Mouse (Mus musculus) embryonic facial prominence, embryonic 12.5 days (tissue): ENCODE measurements around the gene Clec10a. TPM values are rescaled to one million over a fixed set of nuclear protein-coding genes. Genes with fewer than 3 reads are reported as not detected.
"Not testable (repeated sequence)": the region's sequence is repeated elsewhere in the genome, so short reads cannot be mapped to it uniquely, and the experiment has no call there.

ENCODE experiments used
- ATAC-seq: fragments of 200-750 bp; cut with Nextera tagmentation; 2 replicates; pipeline ENCODE4 v1.8.0; 2017; ENCODE audit not compliant: insufficient number of reproducible peaks, insufficient read depth, low FRiP score, low TSS enrichment
- H3K27ac ChIP-seq: fragments of 300-500 bp; sonication (generic); 2 replicates; pipeline ENCODE4 v1.5.1; 2016; ENCODE audit warnings: mild to moderate bottlenecking
- H3K27me3 ChIP-seq: fragments of 300-500 bp; sonication (generic); 2 replicates; pipeline ENCODE4 v1.6.1; 2016; ENCODE audit warnings: mild to moderate bottlenecking, moderate library complexity
- H3K36me3 ChIP-seq: fragments of 300-500 bp; sonication (generic); 2 replicates; pipeline ENCODE4 v1.6.1; 2016; ENCODE audit warnings: mild to moderate bottlenecking
- H3K4me1 ChIP-seq: fragments of 300-500 bp; sonication (generic); 2 replicates; pipeline ENCODE4 v1.6.1; 2016
- H3K4me2 ChIP-seq: fragments of 300-500 bp; sonication (generic); replicated peaks from 2 replicates; pipeline ENCODE4 v1.6.1; 2016; ENCODE audit warnings: mild to moderate bottlenecking, moderate library complexity
- H3K4me3 ChIP-seq: fragments of 300-500 bp; sonication (generic); 2 replicates; pipeline ENCODE4 v1.5.1; 2016; ENCODE audit warnings: mild to moderate bottlenecking
- H3K9ac ChIP-seq: fragments of 300-500 bp; sonication (generic); 2 replicates; pipeline ENCODE4 v1.6.1; 2016; ENCODE audit warnings: mild to moderate bottlenecking, moderate library complexity
- H3K9me3 ChIP-seq: fragments of 300-500 bp; sonication (generic); 2 replicates; pipeline ENCODE4 v1.6.1; 2016; ENCODE audit warnings: mild to moderate bottlenecking, moderate library complexity
- WGBS: fragments of 180-500 bp; shearing (Covaris S2); methylation state at CpG from one replicate; pipeline ENCODE4 v1.1.7; 2016; 5-methylcytosine and 5-hydroxymethylcytosine counted together
- polyA plus RNA-seq: library from polyadenylated mRNA; unstranded; fragments of >200 nt; fragmentation: Nextera tagmentation; extraction: Ambion mirVana; gene quantifications from 2 replicates; pipeline ENCODE4 v1.2.1, GENCODE M21; 2016

Gene Clec10a
- polyA plus RNA-seq, 1 experiment from 2014 or later = 0.29 TPM

DNA sequence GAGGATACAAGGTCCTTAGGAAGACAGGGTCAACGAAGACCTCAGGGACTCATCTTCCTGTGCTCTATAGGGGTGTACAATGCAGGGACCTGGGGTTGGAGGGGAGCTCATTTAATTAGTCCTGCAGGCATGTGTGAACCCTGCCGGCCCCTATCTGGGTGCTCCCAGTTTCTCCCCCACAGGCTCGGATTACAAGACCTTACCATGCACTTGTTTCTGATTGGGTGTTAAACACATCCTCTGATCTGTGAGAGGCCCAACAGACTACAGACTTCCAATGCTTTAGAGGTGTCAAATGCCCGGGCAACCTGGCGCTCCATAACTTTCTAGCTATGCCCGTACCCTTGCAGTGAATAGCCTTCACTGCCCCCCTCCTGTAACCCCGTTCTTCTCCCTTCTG is 12.1 kb downstream of the Clec10a start:
- H3K4me1 ChIP-seq = peaks cover 5% of the 10 kb centered on the region; the same call in 1 of the 2 replicates
- 46% methylated on average over 7 of the region's 7 CpGs for WGBS
- H3K27me3 ChIP-seq = no peaks in the 10 kb centered on the region
- no peak overlapping the region for H3K4me3 ChIP-seq
- no peaks in the 10 kb centered on the region for H3K36me3 ChIP-seq
- no peak overlapping the region for H3K4me2 ChIP-seq
- no peak for ATAC-seq
- no peak overlapping the region for H3K9ac ChIP-seq
- no peaks in the 10 kb centered on the region for H3K9me3 ChIP-seq
- H3K27ac ChIP-seq = no peak overlapping the region

- ATAC-seq, H3K9me3 ChIP-seq, H3K36me3 ChIP-seq, H3K27me3 ChIP-seq, H3K27ac ChIP-seq, H3K4me2 ChIP-seq, H3K4me3 ChIP-seq, H3K9ac ChIP-seq, H3K4me1 ChIP-seq: not testable (repeated sequence)
- WGBS = 88% methylated on average over 7 of the region's 7 CpGs
Observed at GRCm38 (mm10) chr11:70169471-70169870, 13.5 kb downstream of the Clec10a start.

DNA sequence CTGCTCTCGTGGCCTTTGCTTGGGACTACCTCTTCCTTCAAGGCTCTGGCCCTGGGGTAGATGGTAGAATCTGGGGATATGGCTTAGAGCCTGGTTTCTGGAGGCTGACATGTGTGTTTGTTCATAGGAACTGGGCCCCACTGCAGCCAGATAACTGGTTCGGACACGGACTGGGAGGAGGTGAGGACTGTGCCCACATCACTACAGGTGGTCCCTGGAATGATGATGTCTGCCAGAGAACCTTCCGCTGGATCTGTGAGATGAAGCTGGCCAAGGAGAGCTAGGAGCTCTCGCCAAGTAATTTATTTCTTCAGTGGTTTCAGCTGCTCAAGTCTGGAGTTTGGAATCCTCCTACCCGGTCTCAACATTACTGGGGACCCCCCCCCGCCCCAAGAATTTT is 14.3 kb downstream of the Clec10a start:
- Histone ChIP-seq H3K36me3 (no peaks in the 10 kb centered on the region), H3K4me1 (peaks cover 5% of the 10 kb centered on the region; the same call in 1 of the 2 replicates), H3K4me3 (no peak overlapping the region), H3K9ac (no peak overlapping the region), H3K4me2 (no peak overlapping the region), H3K27ac (no peak overlapping the region), H3K27me3 (no peaks in the 10 kb centered on the region), H3K9me3 (no peaks in the 10 kb centered on the region)
- 72% methylated on average over 7 of the region's 7 CpGs for WGBS
- no peak for ATAC-seq

DNA sequence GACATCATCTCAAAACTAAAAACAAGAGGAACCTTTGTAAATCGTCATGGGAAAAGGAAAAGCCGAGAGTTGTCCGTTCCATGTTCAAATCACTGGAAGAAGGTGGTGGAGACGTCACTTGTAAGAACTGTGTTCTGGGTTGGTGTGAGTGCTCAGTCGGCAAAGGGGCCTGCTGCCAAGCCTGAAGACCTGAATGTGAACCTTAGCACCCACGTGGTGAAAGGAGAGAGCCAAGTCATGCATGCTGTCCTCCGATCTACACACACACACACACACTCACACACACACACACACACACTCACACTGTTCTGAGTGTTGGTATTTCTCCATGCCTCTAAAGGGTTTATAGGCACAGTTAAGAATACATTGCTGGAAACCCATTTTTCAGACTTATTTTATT is 15.2 kb downstream of the Clec10a start:
- Histone ChIP-seq H3K4me1 (peaks cover 5% of the 10 kb centered on the region; the same call in 1 of the 2 replicates), H3K27ac (no peak overlapping the region), H3K9me3 (no peaks in the 10 kb centered on the region), H3K4me3 (no peak overlapping the region), H3K27me3 (no peaks in the 10 kb centered on the region), H3K4me2 (no peak overlapping the region), H3K9ac (no peak overlapping the region), H3K36me3 (no peaks in the 10 kb centered on the region)
- ATAC-seq = no peak
- 82% methylated on average over 7 of the region's 7 CpGs for WGBS

DNA sequence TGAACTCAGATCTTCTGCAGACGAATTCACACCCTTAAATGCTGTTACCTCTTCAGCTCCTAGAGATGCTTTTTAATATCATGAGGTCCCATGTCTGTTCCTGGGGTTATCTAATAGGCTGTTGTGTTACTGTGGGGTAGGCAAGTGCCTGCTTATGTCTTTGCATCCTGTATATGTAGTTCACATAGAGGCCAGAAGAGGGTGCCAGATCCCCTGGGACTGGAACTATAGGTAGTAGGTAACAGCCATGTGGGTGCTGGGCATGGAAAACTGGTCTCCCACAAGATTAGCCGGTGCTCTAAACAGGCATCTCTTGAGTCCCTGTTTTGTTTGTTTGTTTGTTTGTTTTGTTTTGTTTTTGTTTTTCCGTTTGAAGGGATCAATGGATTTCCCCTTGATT is 15.8 kb downstream of the Clec10a start:
- Histone ChIP-seq H3K36me3 (no peaks in the 10 kb centered on the region), H3K27me3 (no peaks in the 10 kb centered on the region), H3K9ac (no peak overlapping the region), H3K4me2 (no peak overlapping the region), H3K4me3 (no peak overlapping the region), H3K4me1 (peaks cover 5% of the 10 kb centered on the region; the same call in 1 of the 2 replicates), H3K27ac (no peak overlapping the region), H3K9me3 (no peaks in the 10 kb centered on the region)
- no peak for ATAC-seq
- 55% methylated on average over 3 of the region's 3 CpGs for WGBS

DNA sequence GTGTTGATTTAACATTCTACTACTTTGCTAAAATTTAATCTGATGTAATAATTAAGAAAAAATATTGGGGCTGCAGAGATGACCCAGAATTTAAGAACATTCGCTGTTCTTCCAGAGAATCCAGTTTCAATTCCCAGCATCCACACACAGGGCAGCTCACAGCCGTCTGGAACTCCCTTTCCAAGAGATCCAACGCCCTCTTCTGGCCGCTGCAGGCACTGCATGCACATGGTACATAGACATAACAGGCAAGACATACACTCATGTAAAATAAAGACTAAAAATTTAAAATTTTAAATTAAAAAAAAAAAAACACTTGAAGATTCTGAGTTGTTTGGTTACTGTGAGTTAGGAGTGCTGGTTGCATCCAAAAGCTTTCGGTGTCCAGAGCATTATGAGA is 16.3 kb downstream of the Clec10a start:
- Histone ChIP-seq H3K9ac (no peak overlapping the region), H3K27ac (no peak overlapping the region), H3K4me3 (no peak overlapping the region), H3K9me3 (no peaks in the 10 kb centered on the region), H3K36me3 (no peaks in the 10 kb centered on the region), H3K4me2 (no peak overlapping the region), H3K27me3 (no peaks in the 10 kb centered on the region), H3K4me1 (peaks cover 5% of the 10 kb centered on the region; the same call in 1 of the 2 replicates)
- WGBS = 59% methylated on average over 5 of the region's 5 CpGs
- no peak for ATAC-seq

DNA sequence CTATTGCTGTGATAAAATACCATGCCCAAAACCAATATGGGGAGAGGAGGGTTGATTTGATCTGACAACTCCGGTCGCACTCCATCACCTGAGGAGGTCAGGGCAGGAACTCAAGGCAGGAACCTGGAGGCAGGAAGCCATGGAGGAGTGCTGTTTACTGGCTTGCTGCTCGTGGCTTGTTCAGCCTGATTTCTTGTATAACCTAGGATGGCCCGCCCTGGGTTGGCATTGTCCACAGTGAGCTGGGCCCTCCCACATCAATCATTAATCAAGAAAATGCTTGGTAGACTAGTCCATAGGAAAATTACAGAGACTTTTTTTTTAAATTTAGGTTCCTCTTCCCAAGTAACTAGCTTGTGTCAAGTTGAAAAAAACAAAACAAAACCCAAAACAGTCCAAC is 18.5 kb downstream of the Clec10a start:
- Histone ChIP-seq H3K27ac (no peak overlapping the region), H3K9me3 (no peaks in the 10 kb centered on the region), H3K4me1 (peaks cover 3% of the 10 kb centered on the region; the same call in 1 of the 2 replicates), H3K4me2 (no peak overlapping the region), H3K9ac (no peak overlapping the region), H3K4me3 (no peak overlapping the region), H3K27me3 (no peaks in the 10 kb centered on the region), H3K36me3 (no peaks in the 10 kb centered on the region)
- WGBS = 91% methylated on average over 4 of the region's 4 CpGs
- no peak for ATAC-seq

DNA sequence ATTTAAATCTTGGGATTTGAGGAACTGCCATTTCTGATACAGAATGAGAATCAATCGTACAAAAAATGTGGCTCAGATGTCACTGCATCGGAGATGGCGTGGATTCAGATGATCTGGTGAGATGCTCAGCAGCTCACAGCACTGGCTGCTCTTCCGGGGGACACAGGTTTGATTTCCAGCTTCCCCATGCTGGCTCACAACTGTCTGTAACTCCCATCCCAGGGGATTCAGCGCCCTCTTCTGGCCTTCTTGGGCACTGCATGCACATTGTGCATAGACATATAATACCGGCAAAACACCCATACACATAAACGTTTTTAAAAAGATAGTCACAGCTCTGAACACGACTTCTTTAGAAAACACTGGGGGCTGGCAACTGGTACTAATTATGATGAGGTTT is 21.6 kb downstream of the Clec10a start:
- Histone ChIP-seq H3K4me3 (no peak overlapping the region), H3K4me2 (no peak overlapping the region), H3K27me3 (no peaks in the 10 kb centered on the region), H3K27ac (no peak overlapping the region), H3K9ac (no peak overlapping the region), H3K9me3 (no peaks in the 10 kb centered on the region), H3K36me3 (no peaks in the 10 kb centered on the region), H3K4me1 (peaks cover 3% of the 10 kb centered on the region; the same call in 1 of the 2 replicates)
- WGBS = 73% methylated on average over 8 of the region's 8 CpGs
- ATAC-seq = no peak

DNA sequence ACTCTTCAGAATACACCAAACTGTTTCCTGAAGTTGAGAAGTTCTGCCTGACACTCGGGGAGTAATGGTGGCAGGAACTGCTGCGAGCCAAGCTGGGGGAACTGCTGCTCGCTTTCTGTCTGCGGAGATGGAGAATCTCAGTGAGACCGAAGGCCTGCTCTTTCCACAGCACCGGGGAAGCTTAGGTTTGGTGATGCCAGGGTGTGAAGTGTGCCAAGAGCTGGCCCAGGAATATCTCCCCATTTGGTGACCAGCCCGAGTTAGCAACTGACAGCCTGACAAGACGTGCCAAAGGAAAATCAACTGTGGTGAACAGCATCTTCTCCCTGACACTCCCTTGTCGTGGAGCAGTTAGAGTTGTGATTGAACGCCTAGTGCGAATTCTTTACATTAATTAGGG is 22.3 kb downstream of the Clec10a start:
- WGBS = 86% methylated on average over 11 of the region's 11 CpGs
- H3K4me2 ChIP-seq = no peak overlapping the region
- H3K27me3 ChIP-seq = no peaks in the 10 kb centered on the region
- peaks cover 3% of the 10 kb centered on the region; the same call in 1 of the 2 replicates for H3K4me1 ChIP-seq
- H3K36me3 ChIP-seq = no peaks in the 10 kb centered on the region
- ATAC-seq = no peak
- no peak overlapping the region for H3K9ac ChIP-seq
- H3K4me3 ChIP-seq = no peak overlapping the region
- H3K9me3 ChIP-seq = no peaks in the 10 kb centered on the region
- no peak overlapping the region for H3K27ac ChIP-seq

- H3K9ac ChIP-seq = no peak overlapping the region
- H3K4me1 ChIP-seq = peaks cover 3% of the 10 kb centered on the region; the same call in 1 of the 2 replicates
- H3K4me3 ChIP-seq = no peak overlapping the region
- H3K27ac ChIP-seq = no peak overlapping the region
- ATAC-seq = no peak
- no peaks in the 10 kb centered on the region for H3K36me3 ChIP-seq
- H3K27me3 ChIP-seq = no peaks in the 10 kb centered on the region
- no peaks in the 10 kb centered on the region for H3K9me3 ChIP-seq
- no peak overlapping the region for H3K4me2 ChIP-seq
- 81% methylated on average over 11 of the region's 11 CpGs for whole genome bisulfite sequencing
Observed at GRCm38 (mm10) chr11:70178756-70179155, 22.8 kb downstream of the Clec10a start.

- H3K9me3 ChIP-seq = no peaks in the 10 kb centered on the region
- H3K9ac ChIP-seq = no peak overlapping the region
- no peaks in the 10 kb centered on the region for H3K27me3 ChIP-seq
- peaks cover 3% of the 10 kb centered on the region; the same call in 1 of the 2 replicates for H3K4me1 ChIP-seq
- no peak for ATAC-seq
- H3K36me3 ChIP-seq = no peaks in the 10 kb centered on the region
- no peak overlapping the region for H3K27ac ChIP-seq
- 30% methylated on average over 14 of the region's 14 CpGs for WGBS
- no peak overlapping the region for H3K4me3 ChIP-seq
- H3K4me2 ChIP-seq = no peak overlapping the region
Observed at GRCm38 (mm10) chr11:70179401-70179800, 23.4 kb downstream of the Clec10a start.

- H3K4me1 ChIP-seq = peaks cover 3% of the 10 kb centered on the region; the same call in 1 of the 2 replicates
- no peaks in the 10 kb centered on the region for H3K27me3 ChIP-seq
- H3K4me2 ChIP-seq = no peak overlapping the region
Observed at GRCm38 (mm10) chr11:70180496-70180895, 24.5 kb downstream of the Clec10a start.

DNA sequence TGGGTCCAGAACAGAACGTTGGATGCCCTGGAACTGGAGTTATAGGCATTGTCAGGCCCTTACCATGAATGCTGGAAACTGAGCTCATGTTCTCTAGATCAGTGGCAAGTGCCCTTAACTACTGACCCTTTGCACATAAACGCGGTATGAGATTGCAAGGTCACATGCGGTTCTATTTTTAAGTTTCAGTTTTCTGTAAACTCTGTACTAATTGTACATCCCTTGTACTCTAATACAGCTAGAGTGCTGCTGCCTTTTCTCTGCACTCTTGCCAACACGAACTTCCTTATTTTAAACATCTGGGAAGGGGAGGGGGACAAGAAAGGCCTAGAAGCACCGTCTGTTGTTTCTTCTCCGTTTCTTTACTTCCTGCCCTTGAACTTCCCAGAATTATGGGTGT is 29.1 kb downstream of the Clec10a start:
- no peak overlapping the region for H3K9ac ChIP-seq
- 63% methylated on average over 7 of the region's 7 CpGs for WGBS
- no peak overlapping the region for H3K27ac ChIP-seq
- no peaks in the 10 kb centered on the region for H3K4me1 ChIP-seq
- ATAC-seq = no peak
- H3K4me3 ChIP-seq = no peak overlapping the region
- no peaks in the 10 kb centered on the region for H3K36me3 ChIP-seq
- H3K9me3 ChIP-seq = no peaks in the 10 kb centered on the region
- no peak overlapping the region for H3K4me2 ChIP-seq
- no peaks in the 10 kb centered on the region for H3K27me3 ChIP-seq

More at GRCm38 (mm10) chr11:70180496-70180895, 24.5 kb downstream of the Clec10a start:
- Histone ChIP-seq H3K9me3 (no peaks in the 10 kb centered on the region), H3K4me3 (no peak overlapping the region), H3K9ac (no peak overlapping the region), H3K36me3 (no peaks in the 10 kb centered on the region), H3K27ac (no peak overlapping the region)
- WGBS = 85% methylated on average over 4 of the region's 4 CpGs
- no peak for ATAC-seq
